Mouse (Mus musculus) heart, embryonic 11.5 days (tissue): Measurements from ENCODE around the gene Tmem186. TPM values are rescaled to one million over a fixed set of nuclear protein-coding genes. Genes with fewer than 3 reads are reported as not detected.

Source experiments
- ATAC-seq: fragments of 200-750 bp; cut with Nextera tagmentation; replicated peaks from 2 replicates; pipeline ENCODE4 v1.8.0; 2017; ENCODE audit warnings: moderate library complexity; ENCODE audit not compliant: insufficient number of reproducible peaks, low FRiP score, low TSS enrichment
- H3K27ac ChIP-seq: fragments of 300-500 bp; sonication (generic); 2 replicates; pipeline ENCODE4 v1.5.1; 2014; ENCODE audit warnings: mild to moderate bottlenecking, low read depth, low read length
- H3K27me3 ChIP-seq: fragments of 300-500 bp; sonication (generic); 2 replicates; pipeline ENCODE4 v1.6.1; 2014; ENCODE audit warnings: mild to moderate bottlenecking, low read length, mixed read lengths; ENCODE audit not compliant: control insufficient read depth, insufficient read depth
- H3K36me3 ChIP-seq: fragments of 300-500 bp; sonication (generic); 2 replicates; pipeline ENCODE4 v1.6.1; 2014; ENCODE audit warnings: mild to moderate bottlenecking, low read length, moderate library complexity, mixed read lengths; ENCODE audit not compliant: control insufficient read depth, insufficient read depth
- H3K4me1 ChIP-seq: fragments of 300-500 bp; sonication (generic); 2 replicates; pipeline ENCODE4 v1.6.1; 2014; ENCODE audit warnings: low read length; ENCODE audit not compliant: control insufficient read depth, insufficient read depth
- H3K4me2 ChIP-seq: fragments of 300-500 bp; sonication (generic); 2 replicates; pipeline ENCODE4 v1.6.1; 2014; ENCODE audit warnings: mild to moderate bottlenecking, moderate library complexity
- H3K4me3 ChIP-seq: fragments of 300-500 bp; sonication (generic); 2 replicates; pipeline ENCODE4 v1.5.1; 2014; ENCODE audit warnings: low read depth, low read length
- H3K9ac ChIP-seq: fragments of 300-500 bp; sonication (generic); 2 replicates; pipeline ENCODE4 v1.6.1; 2014; ENCODE audit warnings: mild to moderate bottlenecking, low read depth, low read length, moderate library complexity
- H3K9me3 ChIP-seq: fragments of 300-500 bp; sonication (generic); replicated peaks from 2 replicates; pipeline ENCODE4 v1.6.1; 2016; ENCODE audit warnings: low read length; ENCODE audit not compliant: control insufficient read depth
- WGBS: fragments of 180-500 bp; shearing (Covaris S2); extraction: QIAGEN DNeasy Blood & Tissue Kit; methylation state at CpG from one replicate; pipeline ENCODE4 v1.1.7; 2014; ENCODE audit not compliant: insufficient replicate concordance; 5-methylcytosine and 5-hydroxymethylcytosine counted together
- polyA plus RNA-seq: library from polyadenylated mRNA; unstranded; fragments of >200 nt; fragmentation: Nextera tagmentation; extraction: Ambion mirVana; gene quantifications from 2 replicates; pipeline ENCODE4 v1.2.1, GENCODE M21; 2014

The Tmem186 gene
- polyA plus RNA-seq = 10.5 and 16.3 TPM in 2 replicates

- peak; percentile 83 for ATAC-seq
- Histone ChIP-seq H3K9me3 (no peaks in the 10 kb centered on the region), H3K27me3 (no peaks in the 10 kb centered on the region), H3K4me1 (peaks cover 18% of the 10 kb centered on the region), H3K36me3 (peaks cover 7% of the 10 kb centered on the region), H3K4me3 (peak within 1 kb of the TSS; percentile 80), H3K4me2 (peak within 1 kb of the TSS; percentile 81), H3K27ac (peak within 1 kb of the TSS; percentile 86), H3K9ac (peak within 1 kb of the TSS; percentile 93)
- WGBS = under 1% methylated on average over 59 of the region's 59 CpGs
These were observed at the start of gene Tmem186, which contains the start of gene Pmm2 for GRCm38 (mm10) chr16:8637217-8638051. Gene Tmem186, minus strand, starts transcription at chr16:8637712. Gene Pmm2, plus strand, starts transcription at chr16:8637674.

GRCm38 (mm10) chr16:8686871-8687535 is 49.5 kb upstream of the Tmem186 start:
- 0 out of 2 replicates have a peak overlapping the region, but pooled peaks have one; percentile 22 for H3K9ac ChIP-seq

GRCm38 (mm10) chr16:8686121-8686870 is 48.8 kb upstream of the Tmem186 start:
- Histone ChIP-seq H3K9ac (no peak overlapping the region), H3K36me3 (peaks cover 14% of the 10 kb centered on the region), H3K9me3 (no peaks in the 10 kb centered on the region), H3K27me3 (no peaks in the 10 kb centered on the region), H3K4me1 (peaks cover 8% of the 10 kb centered on the region; the same call in 1 of the 2 replicates), H3K27ac (peak overlapping the region; percentile 57; the same call in 1 of the 2 replicates), H3K4me3 (no peak overlapping the region), H3K4me2 (peak overlapping the region; percentile 34)
- ATAC-seq = peak; percentile 37; the same call in 1 of the 2 replicates
- 51% methylated on average over 7 of the region's 7 CpGs for WGBS

More at GRCm38 (mm10) chr16:8686871-8687535, 49.5 kb upstream of the Tmem186 start:
- peak overlapping the region; percentile 57; the same call in 1 of the 2 replicates for H3K27ac ChIP-seq
- WGBS = 46% methylated on average over 11 of the region's 11 CpGs
- ATAC-seq = peak; percentile 85
- no peak overlapping the region for H3K4me3 ChIP-seq
- peaks cover 21% of the 10 kb centered on the region for H3K36me3 ChIP-seq
- H3K4me2 ChIP-seq = peak overlapping the region; percentile 34
- no peaks in the 10 kb centered on the region for H3K27me3 ChIP-seq
- no peaks in the 10 kb centered on the region for H3K9me3 ChIP-seq
- peaks cover 8% of the 10 kb centered on the region; the same call in 1 of the 2 replicates for H3K4me1 ChIP-seq

- 71% methylated on average over 4 of the region's 4 CpGs for WGBS
- peaks cover 8% of the 10 kb centered on the region; the same call in 1 of the 2 replicates for H3K4me1 ChIP-seq
- no peak overlapping the region for H3K4me3 ChIP-seq
- no peaks in the 10 kb centered on the region for H3K27me3 ChIP-seq
- H3K4me2 ChIP-seq = no peak overlapping the region
- peaks cover 10% of the 10 kb centered on the region for H3K36me3 ChIP-seq
- no peak for ATAC-seq
- no peak overlapping the region for H3K27ac ChIP-seq
- no peak overlapping the region for H3K9ac ChIP-seq
- no peaks in the 10 kb centered on the region for H3K9me3 ChIP-seq
These were observed 47.6 kb upstream of the Tmem186 start for GRCm38 (mm10) chr16:8685087-8685486.

- H3K4me3 ChIP-seq = no peak within 1 kb of the TSS
- WGBS = 77% methylated on average over 5 of the region's 5 CpGs
- no peak for ATAC-seq
- no peak within 1 kb of the TSS for H3K4me2 ChIP-seq
- no peaks in the 10 kb centered on the region for H3K4me1 ChIP-seq
- H3K27me3 ChIP-seq = no peaks in the 10 kb centered on the region
- H3K36me3 ChIP-seq = no peaks in the 10 kb centered on the region; the same call in 1 of the 2 replicates
- no peaks in the 10 kb centered on the region for H3K9me3 ChIP-seq
- H3K9ac ChIP-seq = no peak within 1 kb of the TSS
- H3K27ac ChIP-seq = no peak within 1 kb of the TSS
These were observed 43.0 kb upstream of the Tmem186 start, which contains the start of gene Gm5767 for GRCm38 (mm10) chr16:8680470-8680869. Gene Gm5767, plus strand, starts transcription at chr16:8680770.

GRCm38 (mm10) chr16:8679780-8680179 is 42.3 kb upstream of the Tmem186 start:
- WGBS = 73% methylated on average over 3 of the region's 3 CpGs

GRCm38 (mm10) chr16:8678676-8679075 is 41.2 kb upstream of the Tmem186 start:
- H3K9me3 ChIP-seq = no peaks in the 10 kb centered on the region
- 82% methylated on average over 4 of the region's 4 CpGs for WGBS
- no peak overlapping the region for H3K4me2 ChIP-seq
- no peak overlapping the region for H3K4me3 ChIP-seq
- H3K4me1 ChIP-seq = no peaks in the 10 kb centered on the region
- H3K27ac ChIP-seq = no peak overlapping the region
- no peak overlapping the region for H3K9ac ChIP-seq
- H3K36me3 ChIP-seq = no peaks in the 10 kb centered on the region
- H3K27me3 ChIP-seq = no peaks in the 10 kb centered on the region
- no peak for ATAC-seq

More at GRCm38 (mm10) chr16:8679780-8680179, 42.3 kb upstream of the Tmem186 start:
- Histone ChIP-seq H3K9ac (no peak overlapping the region), H3K4me3 (no peak overlapping the region), H3K4me1 (no peaks in the 10 kb centered on the region), H3K27me3 (no peaks in the 10 kb centered on the region), H3K4me2 (no peak overlapping the region), H3K27ac (no peak overlapping the region), H3K9me3 (no peaks in the 10 kb centered on the region), H3K36me3 (no peaks in the 10 kb centered on the region)
- ATAC-seq = no peak

- no peak overlapping the region for H3K9ac ChIP-seq
- H3K27ac ChIP-seq = no peak overlapping the region
- H3K4me3 ChIP-seq = no peak overlapping the region
- H3K4me1 ChIP-seq = no peaks in the 10 kb centered on the region
- no peaks in the 10 kb centered on the region for H3K36me3 ChIP-seq
- ATAC-seq = no peak
- H3K4me2 ChIP-seq = no peak overlapping the region
- 70% methylated on average over 5 of the region's 5 CpGs for WGBS
- H3K9me3 ChIP-seq = no peaks in the 10 kb centered on the region
- H3K27me3 ChIP-seq = no peaks in the 10 kb centered on the region
These were observed 40.5 kb upstream of the Tmem186 start for GRCm38 (mm10) chr16:8678035-8678434.
